Mouse (Mus musculus) midbrain, postnatal 0 days (tissue): ENCODE results near the gene Lamp5. TPM values are rescaled to one million over a fixed set of nuclear protein-coding genes. Genes with fewer than 3 reads are reported as not detected.

Source experiments
- ATAC-seq: fragments of 200-750 bp; cut with Nextera tagmentation; 2 replicates; pipeline ENCODE4 v1.8.0; 2017; ENCODE audit warnings: moderate number of reproducible peaks, mild to moderate bottlenecking, moderate TSS enrichment, moderate library complexity; ENCODE audit not compliant: low FRiP score
- DNase-seq: peaks from one replicate; pipeline ENCODE4 v3.0.0-alpha.2; 2015; ENCODE audit warnings: low spot score
- H3K27ac ChIP-seq: fragments of 300-500 bp; sonication (generic); 2 replicates; pipeline ENCODE4 v1.5.1; 2014; ENCODE audit warnings: low read depth, mild to moderate bottlenecking, low read length, mixed read lengths
- H3K27me3 ChIP-seq: fragments of 300-500 bp; sonication (generic); 2 replicates; pipeline ENCODE4 v1.6.1; 2014; ENCODE audit warnings: low read length, control low read depth, mixed read lengths; ENCODE audit not compliant: insufficient read depth
- H3K36me3 ChIP-seq: fragments of 300-500 bp; sonication (generic); 2 replicates; pipeline ENCODE4 v1.6.1; 2014; ENCODE audit warnings: low read length, control low read depth, mixed read lengths; ENCODE audit not compliant: insufficient read depth
- H3K4me1 ChIP-seq: fragments of 300-500 bp; sonication (generic); 2 replicates; pipeline ENCODE4 v1.6.1; 2014; ENCODE audit warnings: mild to moderate bottlenecking, control low read depth, antibody characterized with exemption, low read length, mixed read lengths; ENCODE audit not compliant: insufficient read depth
- H3K4me2 ChIP-seq: fragments of 300-500 bp; sonication (generic); 2 replicates; pipeline ENCODE4 v1.6.1; 2014; ENCODE audit warnings: low read depth, mild to moderate bottlenecking, low read length, mixed read lengths; ENCODE audit not compliant: poor library complexity, severe bottlenecking
- H3K4me3 ChIP-seq: fragments of 300-500 bp; sonication (generic); 2 replicates; pipeline ENCODE4 v1.5.1; 2014; ENCODE audit warnings: low read depth, mild to moderate bottlenecking, low read length, moderate library complexity
- H3K9ac ChIP-seq: fragments of 300-500 bp; sonication (generic); replicated peaks from 2 replicates; pipeline ENCODE4 v1.6.1; 2014; ENCODE audit warnings: mild to moderate bottlenecking, low read length, moderate library complexity, mixed read lengths; ENCODE audit not compliant: poor library complexity, severe bottlenecking
- H3K9me3 ChIP-seq: fragments of 300-500 bp; sonication (generic); 2 replicates; pipeline ENCODE4 v1.6.1; 2016; ENCODE audit warnings: low read length, control low read depth
- CTCF ChIP-seq: IDR thresholded peaks from 2 replicates; pipeline ENCODE4 v1.5.1; 2016; ENCODE audit warnings: antibody characterized with exemption, mild to moderate bottlenecking
- WGBS: fragments of 180-500 bp; shearing (Covaris S2); extraction: QIAGEN DNeasy Blood & Tissue Kit; methylation state at CpG from one replicate; pipeline ENCODE4 v1.1.7; 2014; 5-methylcytosine and 5-hydroxymethylcytosine counted together
- polyA plus RNA-seq: library from polyadenylated mRNA; unstranded; fragments of >200 nt; fragmentation: Nextera tagmentation; extraction: Ambion mirVana; gene quantifications from 2 replicates; pipeline ENCODE4 v1.2.1, GENCODE M21; 2015
- total RNA-seq: library from RNA; depleted of rRNA; stranded (reverse); fragments of >200 nt; gene quantifications from 2 replicates; pipeline ENCODE4 v1.2.3, GENCODE M21; 2014; rRNA removed

Lamp5 gene
- total RNA-seq: 3.7 and 8.2 TPM in 2 replicates
- polyA plus RNA-seq: 4.6 and 7.1 TPM in 2 replicates

DNA sequence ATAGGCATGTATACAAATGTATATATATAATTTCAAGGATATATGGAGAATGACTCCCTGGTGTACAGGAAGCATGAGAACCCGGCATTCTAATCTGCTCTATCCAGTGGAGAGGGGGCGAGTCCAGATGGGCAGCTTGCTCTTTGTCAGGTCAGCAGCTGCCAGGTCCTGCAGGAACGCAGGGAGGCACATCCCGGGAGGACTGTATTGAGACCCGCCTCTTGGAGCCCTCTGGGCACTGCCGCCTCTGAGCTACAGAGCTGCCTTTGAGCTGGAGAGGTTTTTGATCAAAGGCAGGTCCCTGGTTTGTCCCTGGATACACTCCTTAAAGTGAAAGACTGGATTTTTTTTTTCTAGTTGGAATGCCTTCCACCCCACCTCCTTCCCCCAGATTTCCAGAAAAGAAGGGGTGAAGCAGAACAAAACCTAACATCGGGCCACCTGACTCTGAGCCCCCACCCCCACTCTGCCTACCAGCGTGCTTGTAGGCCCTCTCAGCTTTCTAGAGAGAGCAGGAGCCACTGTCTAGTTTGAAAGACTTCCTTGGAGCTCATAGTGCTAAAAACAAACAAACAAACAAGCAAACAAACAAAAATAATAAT lies at the start of gene Lamp5:
TSS of gene Lamp5 (plus strand) at position 552 of the 602 bp plus-strand sequence.
- Histone ChIP-seq H3K4me2 (peak within 1 kb of the TSS; percentile 49), H3K9ac (no peak within 1 kb of the TSS), H3K4me1 (peaks cover 4% of the 10 kb centered on the region; the same call in 1 of the 2 replicates), H3K36me3 (no peaks in the 10 kb centered on the region), H3K27me3 (no peaks in the 10 kb centered on the region), H3K9me3 (no peaks in the 10 kb centered on the region), H3K27ac (no peak within 1 kb of the TSS), H3K4me3 (peak within 1 kb of the TSS; percentile 27)
- 3% methylated on average over 8 of the region's 8 CpGs for WGBS
- DNase-seq (peak; percentile 56), ATAC-seq (no peak)
- no peak for TF ChIP-seq CTCF

GRCm38 (mm10) chr2:136003836-136004235 lies 48.2 kb upstream of the Lamp5 start:
- no peak overlapping the region for H3K27ac ChIP-seq
- H3K36me3 ChIP-seq: peaks cover 5% of the 10 kb centered on the region; the same call in 1 of the 2 replicates
- H3K4me2 ChIP-seq: no peak overlapping the region
- H3K9me3 ChIP-seq: no peaks in the 10 kb centered on the region
- TF ChIP-seq CTCF: no peak
- H3K9ac ChIP-seq: no peak overlapping the region
- no peaks in the 10 kb centered on the region for H3K4me1 ChIP-seq
- no peak for ATAC-seq
- no peak overlapping the region for H3K4me3 ChIP-seq
- 83% methylated on average over 1 of the region's 1 CpGs for WGBS
- DNase-seq: no peak
- H3K27me3 ChIP-seq: no peaks in the 10 kb centered on the region

- no peaks in the 10 kb centered on the region for H3K9me3 ChIP-seq
- no peak for DNase-seq
- no peaks in the 10 kb centered on the region for H3K27me3 ChIP-seq
- ATAC-seq: no peak
- H3K27ac ChIP-seq: no peak overlapping the region
- no peak overlapping the region for H3K9ac ChIP-seq
- H3K4me2 ChIP-seq: no peak overlapping the region
- 90% methylated on average over 5 of the region's 5 CpGs for WGBS
- no peak for TF ChIP-seq CTCF
- H3K4me1 ChIP-seq: no peaks in the 10 kb centered on the region
- H3K36me3 ChIP-seq: peaks cover 5% of the 10 kb centered on the region; the same call in 1 of the 2 replicates
- H3K4me3 ChIP-seq: no peak overlapping the region
These were observed 45.8 kb upstream of the Lamp5 start for GRCm38 (mm10) chr2:136006280-136006679.

DNA sequence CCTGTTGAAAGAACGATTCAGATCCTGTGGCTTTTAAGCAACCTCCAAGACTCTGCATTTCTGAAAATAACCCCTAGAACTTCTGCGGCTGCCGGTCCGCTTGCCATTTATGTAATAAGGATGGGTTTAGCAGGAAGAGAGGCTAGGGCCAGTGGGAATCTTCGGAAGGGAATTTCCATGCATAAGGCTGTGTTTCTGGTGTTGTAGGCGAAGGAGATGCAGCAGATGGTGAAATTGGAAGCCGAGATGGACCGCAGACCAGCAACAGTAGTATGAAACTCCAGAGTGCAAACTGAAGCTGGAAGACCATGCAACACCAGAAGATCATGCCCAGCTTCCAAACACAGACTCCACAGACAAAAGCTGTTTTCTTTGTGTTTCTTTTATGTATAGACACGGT lies 39.3 kb upstream of the Lamp5 start:
- H3K36me3 ChIP-seq: no peaks in the 10 kb centered on the region; the same call in 1 of the 2 replicates
- no peaks in the 10 kb centered on the region for H3K27me3 ChIP-seq
- DNase-seq (no peak), ATAC-seq (no peak)
- H3K4me2 ChIP-seq: no peak overlapping the region
- WGBS: 96% methylated on average over 9 of the region's 9 CpGs
- no peaks in the 10 kb centered on the region for H3K9me3 ChIP-seq
- H3K9ac ChIP-seq: no peak overlapping the region
- no peaks in the 10 kb centered on the region for H3K4me1 ChIP-seq
- no peak overlapping the region for H3K4me3 ChIP-seq
- H3K27ac ChIP-seq: no peak overlapping the region
- no peak for TF ChIP-seq CTCF

GRCm38 (mm10) chr2:136048464-136048863 lies 3.6 kb upstream of the Lamp5 start:
- Histone ChIP-seq H3K36me3 (no peaks in the 10 kb centered on the region), H3K4me1 (peaks cover 4% of the 10 kb centered on the region; the same call in 1 of the 2 replicates), H3K4me3 (no peak overlapping the region), H3K9me3 (no peaks in the 10 kb centered on the region), H3K27me3 (no peaks in the 10 kb centered on the region), H3K9ac (no peak overlapping the region), H3K27ac (no peak overlapping the region), H3K4me2 (no peak overlapping the region)
- DNase-seq: peak; percentile 51
- no peak for TF ChIP-seq CTCF
- WGBS: 89% methylated on average over 4 of the region's 4 CpGs
- ATAC-seq: no peak

GRCm38 (mm10) chr2:136050793-136051615 lies 1.0 kb upstream of the Lamp5 start:
- DNase-seq (peak; percentile 51), ATAC-seq (no peak)
- H3K4me2 ChIP-seq: peak overlapping the region; percentile 49
- no peak overlapping the region for H3K27ac ChIP-seq
- no peak for TF ChIP-seq CTCF
- H3K4me1 ChIP-seq: peaks cover 4% of the 10 kb centered on the region; the same call in 1 of the 2 replicates
- H3K9me3 ChIP-seq: no peaks in the 10 kb centered on the region
- H3K27me3 ChIP-seq: no peaks in the 10 kb centered on the region
- H3K9ac ChIP-seq: no peak overlapping the region
- H3K4me3 ChIP-seq: peak overlapping the region; percentile 27
- 19% methylated on average over 27 of the region's 27 CpGs for WGBS
- no peaks in the 10 kb centered on the region for H3K36me3 ChIP-seq
